Mouse (Mus musculus): ENCODE data around the gene Stard7. TPM values are rescaled to one million over a fixed set of nuclear protein-coding genes. Genes with fewer than 3 reads are reported as not detected.

Gene Stard7
- polyA plus RNA-seq (2014; fragmentation: Nextera tagmentation; extraction: Ambion mirVana): 93.8 and 94.5 TPM in 2 replicates

DNA sequence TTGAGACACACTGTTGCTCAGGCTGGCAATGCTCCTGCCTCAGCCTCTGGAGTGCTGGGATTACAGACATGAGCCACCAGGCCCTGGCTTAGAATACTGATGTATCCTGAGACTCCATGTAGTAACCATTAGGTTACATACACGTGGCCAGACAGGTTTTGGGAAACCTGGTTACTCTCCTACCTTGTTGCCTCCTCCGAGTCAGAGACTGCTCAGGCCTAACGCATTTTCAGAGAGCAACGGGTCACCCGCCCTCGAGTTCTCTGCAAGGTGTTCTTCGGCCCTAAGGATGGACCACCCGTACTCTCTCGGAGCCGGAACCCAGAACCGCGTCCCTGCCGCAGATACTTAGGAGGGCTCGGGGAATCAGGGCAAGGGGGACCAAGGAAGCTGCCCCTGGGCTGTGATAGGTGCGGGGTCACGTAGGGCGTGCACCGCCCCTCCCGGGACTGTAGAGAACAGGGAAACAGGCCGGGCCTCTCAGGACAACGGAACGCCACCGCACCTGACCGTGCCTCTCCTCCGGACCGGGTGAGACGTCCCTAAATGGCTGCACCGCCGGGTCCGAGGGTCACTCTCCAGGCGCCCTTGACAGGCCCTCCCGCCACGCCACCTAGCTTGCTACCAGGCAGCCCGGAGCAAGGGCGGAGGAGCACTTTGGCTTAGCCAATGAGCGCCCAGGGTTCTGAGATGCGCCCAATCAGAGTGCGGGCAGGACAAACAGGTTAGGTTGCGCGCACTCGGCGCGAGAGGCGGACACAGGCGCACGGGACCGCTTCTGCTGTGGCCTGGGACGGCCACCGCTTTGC, at the start of gene Stard7:
Gene Stard7 (plus strand): TSS at position 728 of the 809 bp plus-strand sequence.
- peak within 1 kb of the TSS; percentile 93 for H3K27ac ChIP-seq (ENCODE audit: low read depth)
- H3K4me1 ChIP-seq (replicated peaks; ENCODE audit: control insufficient read depth, insufficient read depth, low read length): peaks cover 4% of the 10 kb centered on the region
- DNase-seq (ENCODE audit: low spot score) (peak; percentile 96), ATAC-seq (replicated peaks; ENCODE audit: low FRiP score, low TSS enrichment, low read depth) (peak; percentile 99)
- H3K4me2 ChIP-seq (ENCODE audit: low read length): peak within 1 kb of the TSS; percentile 83
- H3K27me3 ChIP-seq (replicated peaks; ENCODE audit: control insufficient read depth, insufficient read depth, low read length): no peaks in the 10 kb centered on the region
- peak within 1 kb of the TSS; percentile 91 for H3K9ac ChIP-seq (ENCODE audit: low read length)
- no peaks in the 10 kb centered on the region for H3K9me3 ChIP-seq (ENCODE audit: control insufficient read depth, low read length)
- under 1% methylated on average over 49 of the region's 49 CpGs for WGBS
- peaks cover 5% of the 10 kb centered on the region for H3K36me3 ChIP-seq (ENCODE audit: control insufficient read depth, insufficient read depth, low read length)
- H3K4me3 ChIP-seq (ENCODE audit: low read depth, low read length): peak within 1 kb of the TSS; percentile 71

DNA sequence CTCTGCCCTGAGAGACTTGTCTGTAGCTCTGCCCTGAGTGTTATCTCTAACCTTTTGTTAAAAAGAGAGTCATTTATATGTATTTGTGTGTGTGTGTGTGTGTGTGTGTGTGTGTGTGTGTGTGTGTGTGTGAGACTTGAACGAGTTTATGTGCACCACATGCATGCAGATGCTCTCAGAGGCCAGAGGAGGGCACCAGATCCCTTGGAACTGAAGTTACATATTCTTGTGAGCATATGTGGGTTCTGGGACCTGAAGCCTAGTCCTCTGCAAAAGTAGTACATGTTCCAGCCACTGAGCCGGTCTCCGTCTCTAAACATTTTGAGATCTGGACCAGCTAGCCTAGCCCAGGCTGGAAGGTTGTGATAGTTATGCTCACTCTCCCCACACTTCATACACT, 44.8 kb upstream of the Stard7 start:
- Histone ChIP-seq H3K4me3 (ENCODE audit: low read depth, low read length) (no peak overlapping the region), H3K9me3 (ENCODE audit: control insufficient read depth, low read length) (peaks cover 2% of the 10 kb centered on the region; the same call in 1 of the 2 replicates), H3K9ac (ENCODE audit: low read length) (no peak overlapping the region), H3K36me3 (ENCODE audit: control insufficient read depth, insufficient read depth, low read length) (peaks cover 99% of the 10 kb centered on the region), H3K27ac (ENCODE audit: low read depth) (no peak overlapping the region), H3K4me2 (ENCODE audit: low read length) (no peak overlapping the region), H3K27me3 (replicated peaks; ENCODE audit: control insufficient read depth, insufficient read depth, low read length) (no peaks in the 10 kb centered on the region), H3K4me1 (replicated peaks; ENCODE audit: control insufficient read depth, insufficient read depth, low read length) (no peaks in the 10 kb centered on the region)
- no peak for DNase-seq (ENCODE audit: low spot score)
- WGBS: 97% methylated on average over 3 of the region's 3 CpGs
- ATAC-seq (replicated peaks; ENCODE audit: low FRiP score, low TSS enrichment, low read depth): no peak

DNA sequence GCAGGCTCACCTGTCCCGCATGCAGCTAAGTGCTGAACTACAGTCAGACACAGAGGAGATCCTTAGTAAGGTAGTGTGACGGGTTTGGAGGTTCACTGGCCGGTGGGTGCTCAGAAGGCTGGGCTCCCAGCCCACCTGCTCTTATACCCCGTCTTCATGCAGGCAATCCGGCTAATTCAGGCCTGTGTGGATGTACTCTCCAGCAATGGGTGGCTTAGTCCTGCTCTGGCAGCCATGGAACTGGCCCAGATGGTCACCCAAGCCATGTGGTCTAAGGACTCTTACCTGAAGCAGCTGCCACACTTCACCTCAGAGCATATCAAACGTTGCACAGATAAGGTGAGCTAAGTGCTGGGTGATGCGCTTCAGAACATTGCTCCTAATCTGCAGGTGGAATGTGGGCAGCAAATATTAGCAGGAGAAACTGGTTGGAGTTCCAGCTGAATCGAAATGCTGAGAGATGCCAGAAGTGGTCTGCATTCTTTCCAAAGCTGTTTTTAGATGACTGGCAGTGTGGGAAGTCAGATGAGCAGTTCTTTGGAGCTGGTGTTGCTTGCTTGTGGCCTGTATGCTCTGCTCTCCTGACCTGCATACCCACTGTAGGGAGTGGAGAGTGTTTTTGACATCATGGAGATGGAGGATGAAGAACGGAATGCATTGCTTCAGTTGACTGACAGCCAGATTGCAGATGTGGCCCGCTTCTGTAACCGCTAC, 32.0 kb upstream of the Stard7 start:
- no peak overlapping the region for H3K27ac ChIP-seq (ENCODE audit: low read depth)

DNA sequence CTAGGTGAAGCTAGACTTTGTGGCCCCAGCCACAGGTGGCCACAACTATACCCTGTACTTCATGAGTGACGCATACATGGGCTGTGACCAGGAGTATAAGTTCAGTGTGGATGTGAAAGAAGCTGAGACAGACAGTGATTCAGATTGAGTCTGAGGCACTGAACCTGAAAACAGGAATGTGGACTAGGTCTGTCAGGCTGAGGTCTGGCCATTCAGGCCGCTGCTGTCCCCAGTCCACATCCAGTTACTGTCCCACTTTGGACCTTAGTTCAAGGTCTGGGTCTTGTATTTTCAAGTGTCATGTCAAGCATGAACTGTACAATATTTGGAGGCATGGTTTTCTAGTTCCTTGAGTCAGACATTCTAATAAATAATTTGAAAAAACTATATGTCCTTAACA, 30.0 kb upstream of the Stard7 start:
- Histone ChIP-seq H3K27me3 (replicated peaks; ENCODE audit: control insufficient read depth, insufficient read depth, low read length) (no peaks in the 10 kb centered on the region), H3K4me1 (replicated peaks; ENCODE audit: control insufficient read depth, insufficient read depth, low read length) (no peaks in the 10 kb centered on the region), H3K4me2 (ENCODE audit: low read length) (no peak overlapping the region), H3K27ac (ENCODE audit: low read depth) (no peak overlapping the region), H3K4me3 (ENCODE audit: low read depth, low read length) (no peak overlapping the region), H3K9me3 (ENCODE audit: control insufficient read depth, low read length) (no peaks in the 10 kb centered on the region), H3K9ac (ENCODE audit: low read length) (no peak overlapping the region), H3K36me3 (ENCODE audit: control insufficient read depth, insufficient read depth, low read length) (peaks cover 97% of the 10 kb centered on the region)
- 98% methylated on average over 2 of the region's 2 CpGs for WGBS
- ATAC-seq (replicated peaks; ENCODE audit: low FRiP score, low TSS enrichment, low read depth) (no peak), DNase-seq (ENCODE audit: low spot score) (no peak)

More for the DNA sequence above, 32.0 kb upstream of the Stard7 start:
- H3K9me3 ChIP-seq (ENCODE audit: control insufficient read depth, low read length): no peaks in the 10 kb centered on the region
- ATAC-seq (replicated peaks; ENCODE audit: low FRiP score, low TSS enrichment, low read depth) (no peak), DNase-seq (ENCODE audit: low spot score) (no peak)
- H3K9ac ChIP-seq (ENCODE audit: low read length): no peak overlapping the region
- H3K4me3 ChIP-seq (ENCODE audit: low read depth, low read length): no peak overlapping the region
- no peak overlapping the region for H3K4me2 ChIP-seq (ENCODE audit: low read length)
- H3K27me3 ChIP-seq (replicated peaks; ENCODE audit: control insufficient read depth, insufficient read depth, low read length): no peaks in the 10 kb centered on the region
- peaks cover 98% of the 10 kb centered on the region for H3K36me3 ChIP-seq (ENCODE audit: control insufficient read depth, insufficient read depth, low read length)
- 89% methylated on average over 11 of the region's 11 CpGs for WGBS
- no peaks in the 10 kb centered on the region for H3K4me1 ChIP-seq (replicated peaks; ENCODE audit: control insufficient read depth, insufficient read depth, low read length)

DNA sequence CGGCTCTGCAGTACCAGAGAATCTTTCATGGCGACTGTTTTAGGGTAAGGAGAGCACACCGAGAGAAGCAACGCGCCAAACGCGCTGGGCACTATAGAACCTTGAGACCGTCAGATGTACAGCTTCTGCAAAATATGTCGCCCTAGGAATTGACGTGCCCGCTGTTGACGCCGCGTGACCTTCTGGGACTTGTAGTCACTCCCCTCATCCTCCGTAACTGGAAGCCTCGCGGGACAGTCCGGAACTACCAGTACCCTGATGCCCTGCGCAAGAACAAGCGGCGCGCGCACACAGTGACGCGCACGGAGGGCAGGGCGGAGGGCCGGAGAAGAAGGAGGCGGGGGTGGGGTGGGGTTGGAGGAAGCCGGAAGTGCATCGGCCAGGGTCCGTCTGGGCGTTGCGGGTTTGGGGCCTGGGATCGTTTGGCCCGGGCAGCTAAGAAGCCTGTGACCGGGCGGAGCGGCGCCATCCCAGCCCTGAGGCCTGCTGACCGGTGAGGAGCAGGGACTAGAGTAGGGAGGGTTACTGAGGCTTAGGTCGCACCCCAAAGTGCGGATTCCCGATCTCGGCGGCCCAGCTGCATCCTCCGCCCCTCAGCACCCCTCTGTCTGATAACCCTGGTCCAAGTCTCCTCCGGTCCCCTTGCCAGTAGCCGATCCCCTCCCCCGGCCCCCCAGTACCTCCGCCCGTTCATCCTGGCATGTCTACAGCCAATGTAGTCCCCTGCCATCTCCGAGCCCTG, 22.3 kb upstream of the Stard7 start, which contains the start of the genes Ciao1 and Tmem127:
Gene Ciao1 (minus strand): TSS at position 225 of the 742 bp plus-strand sequence.
Gene Tmem127 (plus strand): TSS at position 317 of the 742 bp plus-strand sequence.
- Histone ChIP-seq H3K36me3 (ENCODE audit: control insufficient read depth, insufficient read depth, low read length) (peaks cover 45% of the 10 kb centered on the region), H3K4me2 (ENCODE audit: low read length) (peak within 1 kb of the TSS; percentile 94), H3K4me3 (ENCODE audit: low read depth, low read length) (peak within 1 kb of the TSS; percentile 71), H3K27me3 (replicated peaks; ENCODE audit: control insufficient read depth, insufficient read depth, low read length) (no peaks in the 10 kb centered on the region), H3K9ac (ENCODE audit: low read length) (peak within 1 kb of the TSS; percentile 79), H3K27ac (ENCODE audit: low read depth) (peak within 1 kb of the TSS; percentile 33; the same call in 1 of the 2 replicates), H3K4me1 (replicated peaks; ENCODE audit: control insufficient read depth, insufficient read depth, low read length) (peaks cover 16% of the 10 kb centered on the region), H3K9me3 (ENCODE audit: control insufficient read depth, low read length) (no peaks in the 10 kb centered on the region)
- DNase-seq (ENCODE audit: low spot score) (peak; percentile 94), ATAC-seq (replicated peaks; ENCODE audit: low FRiP score, low TSS enrichment, low read depth) (peak; percentile 98)
- WGBS: under 1% methylated on average over 51 of the region's 53 CpGs

DNA sequence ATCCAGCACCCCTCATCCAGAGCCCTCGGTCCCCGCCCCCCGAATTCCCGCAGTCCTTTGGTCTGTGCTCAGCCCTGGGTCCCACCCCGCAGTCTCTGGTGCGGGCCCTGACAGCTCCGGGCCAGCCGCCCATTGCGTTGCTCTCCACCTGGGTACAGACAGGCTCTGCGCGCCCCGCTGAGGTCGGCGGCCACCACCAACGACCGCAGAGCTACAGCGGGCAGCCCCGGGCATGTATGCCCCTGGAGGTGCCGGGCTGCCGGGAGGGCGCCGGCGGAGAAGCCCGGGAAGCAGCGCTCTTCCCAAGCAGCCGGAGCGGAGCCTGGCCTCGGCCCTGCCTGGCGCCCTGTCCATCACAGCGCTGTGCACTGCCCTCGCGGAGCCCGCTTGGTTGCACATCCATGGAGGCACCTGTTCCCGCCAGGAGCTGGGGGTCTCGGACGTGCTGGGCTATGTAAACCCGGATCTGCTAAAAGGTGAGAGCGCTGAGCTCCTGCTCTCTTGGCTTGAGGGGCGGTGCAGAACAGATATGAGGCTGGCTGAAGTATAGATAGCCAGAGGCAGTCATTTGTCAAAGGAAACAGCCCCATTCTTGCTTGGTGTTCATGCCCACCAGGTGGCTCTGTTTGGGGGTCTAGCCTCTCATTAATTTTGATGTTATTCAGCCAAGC, 21.5 kb upstream of the Stard7 start:
- 1% methylated on average over 39 of the region's 39 CpGs for whole genome bisulfite sequencing
- peaks cover 41% of the 10 kb centered on the region for H3K36me3 ChIP-seq (ENCODE audit: control insufficient read depth, insufficient read depth, low read length)

DNA sequence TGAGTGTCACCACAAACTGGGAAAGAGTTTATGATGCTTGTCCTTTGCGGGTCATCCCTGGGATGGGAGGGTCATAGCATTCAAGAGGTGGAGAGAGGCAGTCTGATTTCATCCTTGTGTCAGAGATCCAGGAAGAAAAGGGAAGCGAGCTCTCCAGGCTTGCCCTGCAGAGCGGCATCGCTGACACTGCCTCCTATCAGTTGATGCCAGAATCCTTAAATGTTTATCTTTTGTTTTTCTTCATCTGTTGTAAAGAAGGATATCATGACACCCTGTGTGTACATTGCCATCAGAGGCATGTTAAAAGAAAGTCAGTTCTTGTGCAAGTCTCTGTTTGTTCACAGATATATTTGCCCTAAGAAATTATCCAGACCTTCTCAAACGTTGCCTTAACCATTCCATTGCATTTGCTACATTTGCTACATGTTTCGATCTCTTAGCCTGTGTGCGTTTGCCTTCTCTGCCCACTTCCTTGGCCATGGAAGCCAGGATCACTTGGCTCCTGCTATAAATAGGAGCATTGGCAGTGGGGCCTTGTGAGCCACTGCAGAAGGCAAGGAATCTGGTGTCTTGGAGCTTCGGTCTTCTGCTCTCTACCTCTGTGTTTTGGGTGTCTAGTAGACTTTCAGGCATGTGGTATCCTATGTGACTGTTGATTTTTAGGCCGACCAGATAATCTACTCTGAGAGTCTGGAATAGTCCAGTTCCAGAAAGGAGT, 19.6 kb upstream of the Stard7 start:
- WGBS: 89% methylated on average over 9 of the region's 9 CpGs
- Histone ChIP-seq H3K36me3 (ENCODE audit: control insufficient read depth, insufficient read depth, low read length) (peaks cover 21% of the 10 kb centered on the region), H3K9me3 (ENCODE audit: control insufficient read depth, low read length) (no peaks in the 10 kb centered on the region), H3K27ac (ENCODE audit: low read depth) (no peak overlapping the region), H3K9ac (ENCODE audit: low read length) (no peak overlapping the region), H3K4me1 (replicated peaks; ENCODE audit: control insufficient read depth, insufficient read depth, low read length) (peaks cover 16% of the 10 kb centered on the region), H3K4me2 (ENCODE audit: low read length) (no peak overlapping the region), H3K27me3 (replicated peaks; ENCODE audit: control insufficient read depth, insufficient read depth, low read length) (no peaks in the 10 kb centered on the region), H3K4me3 (ENCODE audit: low read depth, low read length) (no peak overlapping the region)
- DNase-seq (ENCODE audit: low spot score): no peak
- ATAC-seq (replicated peaks; ENCODE audit: low FRiP score, low TSS enrichment, low read depth): no peak

More for the DNA sequence above, 21.5 kb upstream of the Stard7 start:
- Histone ChIP-seq H3K4me3 (ENCODE audit: low read depth, low read length) (peak overlapping the region; percentile 71), H3K9ac (ENCODE audit: low read length) (peak overlapping the region; percentile 79), H3K4me1 (replicated peaks; ENCODE audit: control insufficient read depth, insufficient read depth, low read length) (peaks cover 16% of the 10 kb centered on the region), H3K27me3 (replicated peaks; ENCODE audit: control insufficient read depth, insufficient read depth, low read length) (no peaks in the 10 kb centered on the region), H3K9me3 (ENCODE audit: control insufficient read depth, low read length) (no peaks in the 10 kb centered on the region), H3K4me2 (ENCODE audit: low read length) (peak overlapping the region; percentile 94), H3K27ac (ENCODE audit: low read depth) (peak overlapping the region; percentile 33; the same call in 1 of the 2 replicates)
- DNase-seq (ENCODE audit: low spot score): peak; percentile 77
- peak; percentile 76 for ATAC-seq (replicated peaks; ENCODE audit: low FRiP score, low TSS enrichment, low read depth)
